In the genomic region with DNA sequence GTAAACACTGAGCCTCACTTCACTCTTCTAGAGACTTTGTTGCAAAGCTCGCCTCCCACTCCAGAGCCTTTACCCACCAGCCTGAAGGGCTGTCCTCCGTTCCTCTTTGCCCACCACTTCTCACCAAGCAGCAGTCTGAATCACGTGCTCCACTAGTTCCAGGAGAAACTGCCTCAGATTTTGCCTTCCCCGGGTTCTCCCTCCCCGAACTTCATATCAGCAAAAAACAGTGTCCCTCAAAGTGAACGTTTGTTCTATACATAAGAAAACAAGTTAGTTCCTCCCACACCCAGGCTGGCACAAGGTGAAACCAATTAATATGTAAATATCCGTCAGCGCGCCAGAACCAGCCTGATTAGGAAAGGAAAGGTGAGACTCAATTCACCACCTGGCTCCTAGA, we compare ENCODE assay signal across 12 mouse cellular contexts. TPM values are rescaled to one million over a fixed set of nuclear protein-coding genes. Genes with fewer than 3 reads are reported as not detected.
DNase-seq lines count a peak whose midpoint lies in the region; ATAC-seq and TF ChIP-seq lines count a peak whose summit lies in the region.
"Had no signal": no experiment of that assay in that cellular context is flagged by ENCODE, and none has a peak within 500 bp of the region (broad histone marks: within the 10 kb centered on the region; RNA-seq: fewer than 3 reads in every experiment).

No protein-coding gene starts in this region.

- no peak for ATAC-seq in heart, embryonic 11.5 days (replicated peaks; ENCODE audit: insufficient number of reproducible peaks, low FRiP score, low TSS enrichment)
- ATAC-seq in liver, embryonic 11.5 days (replicated peaks; ENCODE audit: low FRiP score), result no peak
- ATAC-seq in embryonic facial prominence, embryonic 14.5 days (ENCODE audit: low read depth), result no peak
- peak; percentile 9 for ATAC-seq in megakaryocyte progenitor cell, adult 5-6 weeks (replicated peaks; ENCODE audit: poor library complexity)

- H3K27ac ChIP-seq in heart, embryonic 11.5 days (ENCODE audit: low read depth, low read length), result no peak overlapping the region
- H3K27ac ChIP-seq in liver, embryonic 11.5 days (ENCODE audit: low read depth, low read length), result no peak overlapping the region
- H3K27ac ChIP-seq in embryonic facial prominence, embryonic 14.5 days (replicated peaks; ENCODE audit: low read depth, low read length), result no peak overlapping the region
- no peak overlapping the region for H3K27ac ChIP-seq in left cerebral cortex, adult 2 months
- H3K27ac ChIP-seq: hindbrain, embryonic 12.5 days had no signal

- H3K9me3 ChIP-seq in heart, embryonic 11.5 days (replicated peaks; ENCODE audit: control insufficient read depth, low read length), result no peaks in the 10 kb centered on the region
- H3K9me3 ChIP-seq in liver, embryonic 11.5 days (ENCODE audit: control insufficient read depth, low read length), result no peaks in the 10 kb centered on the region
- H3K9me3 ChIP-seq in embryonic facial prominence, embryonic 14.5 days (ENCODE audit: control insufficient read depth, low read length), result no peaks in the 10 kb centered on the region
- H3K9me3 ChIP-seq: hindbrain, embryonic 12.5 days had no signal

- peak overlapping the region; percentile 96 for H3K4me2 ChIP-seq in heart, embryonic 11.5 days
- peak overlapping the region; percentile 97 for H3K4me2 ChIP-seq in liver, embryonic 11.5 days
- no peak overlapping the region for H3K4me2 ChIP-seq in embryonic facial prominence, embryonic 14.5 days (ENCODE audit: low read depth, low read length)
- H3K4me2 ChIP-seq: hindbrain, embryonic 12.5 days had no signal

- TF ChIP-seq CTCF in left cerebral cortex, adult 2 months (IDR thresholded peaks at IDR 0.05), result no peak

- H3K4me1 ChIP-seq in heart, embryonic 11.5 days (ENCODE audit: control insufficient read depth, insufficient read depth, low read length), result peaks cover 18% of the 10 kb centered on the region; the same call in 1 of the 2 replicates
- peaks cover 29% of the 10 kb centered on the region for H3K4me1 ChIP-seq in liver, embryonic 11.5 days (replicated peaks; ENCODE audit: control insufficient read depth, insufficient read depth, low read length)
- peaks cover 13% of the 10 kb centered on the region for H3K4me1 ChIP-seq in embryonic facial prominence, embryonic 14.5 days (ENCODE audit: control insufficient read depth, insufficient read depth, low read length)

- H3K36me3 ChIP-seq in heart, embryonic 11.5 days (ENCODE audit: control insufficient read depth, insufficient read depth, low read length), result no peaks in the 10 kb centered on the region
- H3K36me3 ChIP-seq in liver, embryonic 11.5 days (ENCODE audit: control insufficient read depth, insufficient read depth, low read length), result no peaks in the 10 kb centered on the region
- H3K36me3 ChIP-seq in embryonic facial prominence, embryonic 14.5 days (ENCODE audit: control insufficient read depth, insufficient read depth, low read length), result no peaks in the 10 kb centered on the region
- H3K36me3 ChIP-seq: hindbrain, embryonic 12.5 days had no signal

- no peak for DNase-seq in heart, postnatal 4 days
- no peak for DNase-seq in liver, embryonic 11.5 days (ENCODE audit: low spot score)
- DNase-seq in liver, result no peak
- DNase-seq in embryonic facial prominence, embryonic 14.5 days (ENCODE audit: low spot score), result no peak
- DNase-seq in right cerebral cortex, postnatal 36 days (ENCODE audit: low spot score in 2 of 2), result no peak
- no peak for DNase-seq in left cerebral cortex, adult 2 months (ENCODE audit: extremely low spot score in 1 of 2, low spot score in 2 of 2)
- DNase-seq: cerebellum, adult 9-11 months; layer of hippocampus, adult 9-11 months had no signal

- peak overlapping the region; percentile 66; the same call in 1 of the 2 replicates for H3K4me3 ChIP-seq in heart, embryonic 11.5 days (ENCODE audit: low read depth, low read length)
- H3K4me3 ChIP-seq in liver, embryonic 11.5 days (ENCODE audit: low read depth, low read length), result peak overlapping the region; percentile 63; the same call in 1 of the 2 replicates
- 0 out of 2 replicates have a peak overlapping the region, but pooled peaks have one; percentile 8 for H3K4me3 ChIP-seq in embryonic facial prominence, embryonic 14.5 days (ENCODE audit: low read depth, low read length)
- H3K4me3 ChIP-seq in left cerebral cortex, adult 2 months, result no peak overlapping the region
- H3K4me3 ChIP-seq: erythroblast, embryonic 14.5 days had no signal

- WGBS in heart, embryonic 11.5 days (ENCODE audit: insufficient replicate concordance), result 8% methylated on average over 9 of the region's 9 CpGs
- 10% methylated on average over 9 of the region's 9 CpGs for WGBS in liver, embryonic 11.5 days
- 7% methylated on average over 9 of the region's 9 CpGs for WGBS in embryonic facial prominence, embryonic 14.5 days

- intact Hi-C loops in left cerebral cortex, adult 2 months (cut with DNase I), result loop anchor here (5.0 kb wide), 1 partner anchor 42 kb away; no protein-coding TSS in a partner anchor

- no peak overlapping the region for H3K9ac ChIP-seq in heart, embryonic 11.5 days (ENCODE audit: low read depth, low read length)
- no peak overlapping the region for H3K9ac ChIP-seq in liver, embryonic 11.5 days (ENCODE audit: low read depth, low read length)
- H3K9ac ChIP-seq in embryonic facial prominence, embryonic 14.5 days (ENCODE audit: low read depth, low read length), result no peak overlapping the region
- H3K9ac ChIP-seq: hindbrain, embryonic 12.5 days had no signal

- peaks cover 31% of the 10 kb centered on the region for H3K27me3 ChIP-seq in heart, embryonic 11.5 days (ENCODE audit: control insufficient read depth, insufficient read depth, low read length)
- peaks cover 43% of the 10 kb centered on the region for H3K27me3 ChIP-seq in liver, embryonic 11.5 days (replicated peaks; ENCODE audit: control insufficient read depth, insufficient read depth, low read length)
- H3K27me3 ChIP-seq in embryonic facial prominence, embryonic 14.5 days (replicated peaks; ENCODE audit: control insufficient read depth, insufficient read depth, low read length), result peaks cover 50% of the 10 kb centered on the region

RNA-seq across cellular contexts. Expression of a gene that starts 1.5 kb away (rescaled TPM):
- polyA plus RNA-seq in heart, embryonic 11.5 days (2014; fragmentation: Nextera tagmentation; extraction: Ambion mirVana), result 12.2 and 15.3 TPM in 2 replicates
- 10 to 100 TPM; 21.6 to 22.6 TPM for total RNA-seq in heart, postnatal 4 days (2021)
- polyA plus RNA-seq in liver, embryonic 11.5 days (2014; fragmentation: Nextera tagmentation; extraction: Ambion mirVana), result 14.1 and 15.6 TPM in 2 replicates
- 15.8 and 17.2 TPM in 2 replicates for polyA plus RNA-seq in embryonic facial prominence, embryonic 14.5 days (2014; fragmentation: Nextera tagmentation; extraction: Ambion mirVana)
- total RNA-seq in megakaryocyte progenitor cell, adult 5-6 weeks (2015), result 0.64 and 1.1 TPM in 2 replicates
- 0.71 TPM in 1 of 2 replicates, not detected in the other for total RNA-seq in megakaryocyte progenitor cell, adult 5-6 weeks (2017)
- total RNA-seq in left cerebral cortex, adult 2 months (2021), result 1 to 10 TPM; 1.6 to 2.9 TPM

RNA-seq across cellular contexts. Expression of a gene that starts 20.1 kb away (rescaled TPM):
- polyA plus RNA-seq in heart, embryonic 11.5 days (2014; fragmentation: Nextera tagmentation; extraction: Ambion mirVana), result 219 and 233 TPM in 2 replicates
- 100 to 1,000 TPM; 147 to 155 TPM for total RNA-seq in heart, postnatal 4 days (2021)
- 256 and 274 TPM in 2 replicates for polyA plus RNA-seq in liver, embryonic 11.5 days (2014; fragmentation: Nextera tagmentation; extraction: Ambion mirVana)
- 185 and 189 TPM in 2 replicates for polyA plus RNA-seq in embryonic facial prominence, embryonic 14.5 days (2014; fragmentation: Nextera tagmentation; extraction: Ambion mirVana)
- 334 and 357 TPM in 2 replicates for total RNA-seq in megakaryocyte progenitor cell, adult 5-6 weeks (2015)
- 136 and 150 TPM in 2 replicates for total RNA-seq in megakaryocyte progenitor cell, adult 5-6 weeks (2017)
- 100 to 1,000 TPM; 108 to 109 TPM for total RNA-seq in left cerebral cortex, adult 2 months (2021)

RNA-seq across cellular contexts. Expression of a gene that starts 34.1 kb away (rescaled TPM):
- 6.3 and 6.6 TPM in 2 replicates for polyA plus RNA-seq in heart, embryonic 11.5 days (2014; fragmentation: Nextera tagmentation; extraction: Ambion mirVana)
- 1 to 10 TPM; 1.6 to 2.0 TPM for total RNA-seq in heart, postnatal 4 days (2021)
- 56.6 and 62.1 TPM in 2 replicates for polyA plus RNA-seq in liver, embryonic 11.5 days (2014; fragmentation: Nextera tagmentation; extraction: Ambion mirVana)
- 2.3 and 2.4 TPM in 2 replicates for polyA plus RNA-seq in embryonic facial prominence, embryonic 14.5 days (2014; fragmentation: Nextera tagmentation; extraction: Ambion mirVana)
- 129 and 133 TPM in 2 replicates for total RNA-seq in megakaryocyte progenitor cell, adult 5-6 weeks (2015)
- total RNA-seq in megakaryocyte progenitor cell, adult 5-6 weeks (2017), result 98.9 and 105 TPM in 2 replicates
- 1 to 10 TPM; 3.5 to 6.2 TPM for total RNA-seq in left cerebral cortex, adult 2 months (2021)

RNA-seq across cellular contexts. Expression of a gene that starts 35.5 kb away (rescaled TPM):
- 2.3 and 3.1 TPM in 2 replicates for polyA plus RNA-seq in heart, embryonic 11.5 days (2014; fragmentation: Nextera tagmentation; extraction: Ambion mirVana)
- total RNA-seq in heart, postnatal 4 days (2021), result 10 to 100 TPM; 26.3 to 29.3 TPM
- 0.92 and 1.2 TPM in 2 replicates for polyA plus RNA-seq in liver, embryonic 11.5 days (2014; fragmentation: Nextera tagmentation; extraction: Ambion mirVana)
- 8.3 and 10.1 TPM in 2 replicates for polyA plus RNA-seq in embryonic facial prominence, embryonic 14.5 days (2014; fragmentation: Nextera tagmentation; extraction: Ambion mirVana)
- 0.02 and 0.49 TPM in 2 replicates for total RNA-seq in megakaryocyte progenitor cell, adult 5-6 weeks (2015)
- 0.78 TPM in 1 of 2 replicates, not detected in the other for total RNA-seq in megakaryocyte progenitor cell, adult 5-6 weeks (2017)
- 100 to 1,000 TPM; 139 to 144 TPM for total RNA-seq in left cerebral cortex, adult 2 months (2021)

RNA-seq across cellular contexts. Expression of a gene that starts 52.5 kb away (rescaled TPM):
- 1.6 and 2.2 TPM in 2 replicates for polyA plus RNA-seq in heart, embryonic 11.5 days (2014; fragmentation: Nextera tagmentation; extraction: Ambion mirVana)
- total RNA-seq in heart, postnatal 4 days (2021), result not detected
- 10.5 and 13.7 TPM in 2 replicates for polyA plus RNA-seq in liver, embryonic 11.5 days (2014; fragmentation: Nextera tagmentation; extraction: Ambion mirVana)
- 2.4 and 3.8 TPM in 2 replicates for polyA plus RNA-seq in embryonic facial prominence, embryonic 14.5 days (2014; fragmentation: Nextera tagmentation; extraction: Ambion mirVana)
- total RNA-seq in megakaryocyte progenitor cell, adult 5-6 weeks (2015), result 12.2 and 28.8 TPM in 2 replicates
- 5.2 and 10.8 TPM in 2 replicates for total RNA-seq in megakaryocyte progenitor cell, adult 5-6 weeks (2017)
- 1 to 10 TPM; 2.4 to 3.3 TPM for total RNA-seq in left cerebral cortex, adult 2 months (2021)

Comparison
In these comparisons a context has a peak if more than half of its experiments do, and no peak if none do; other contexts are left out.
1. RNA of a gene that starts 1.5 kb away (total RNA-seq): 21.6 to 22.6 TPM in heart, postnatal 4 days; 1.6 to 2.9 TPM in left cerebral cortex, adult 2 months and 0.64 to 1.1 TPM in megakaryocyte progenitor cell, adult 5-6 weeks; every median in the first group is over 4 times any median in the second.
2. RNA of a gene that starts 34.1 kb away (total RNA-seq): 98.9 to 133 TPM in megakaryocyte progenitor cell, adult 5-6 weeks; 3.5 to 6.2 TPM in left cerebral cortex, adult 2 months and 1.6 to 2.0 TPM in heart, postnatal 4 days; every median in the first group is over 10 times any median in the second.